Mouse (Mus musculus) limb, embryonic 13.5 days (tissue): Measurements from ENCODE around the gene Olig1. TPM values are rescaled to one million over a fixed set of nuclear protein-coding genes. Genes with fewer than 3 reads are reported as not detected.
"Not testable (repeated sequence)": the region's sequence is repeated elsewhere in the genome, so short reads cannot be mapped to it uniquely, and the experiment has no call there.

ENCODE experiments used
- ATAC-seq: fragments of 200-750 bp; cut with Nextera tagmentation; 2 replicates; pipeline ENCODE4 v1.8.0; 2017; ENCODE audit warnings: low read depth, moderate number of reproducible peaks, moderate TSS enrichment; ENCODE audit not compliant: low FRiP score
- H3K27ac ChIP-seq: fragments of 300-500 bp; sonication (generic); 2 replicates; pipeline ENCODE4 v1.5.1; 2015; ENCODE audit warnings: inconsistent platforms, mild to moderate bottlenecking, moderate library complexity
- H3K27me3 ChIP-seq: fragments of 300-500 bp; sonication (generic); 2 replicates; pipeline ENCODE4 v1.6.1; 2015; ENCODE audit warnings: mild to moderate bottlenecking, inconsistent platforms
- H3K36me3 ChIP-seq: fragments of 300-500 bp; sonication (generic); 2 replicates; pipeline ENCODE4 v1.6.1; 2015; ENCODE audit warnings: inconsistent platforms, mild to moderate bottlenecking, moderate library complexity
- H3K4me1 ChIP-seq: fragments of 300-500 bp; sonication (generic); 2 replicates; pipeline ENCODE4 v1.6.1; 2015; ENCODE audit warnings: inconsistent platforms
- H3K4me2 ChIP-seq: fragments of 300-500 bp; sonication (generic); replicated peaks from 2 replicates; pipeline ENCODE4 v1.6.1; 2015; ENCODE audit warnings: inconsistent platforms, mild to moderate bottlenecking, moderate library complexity
- H3K4me3 ChIP-seq: fragments of 300-500 bp; sonication (generic); 2 replicates; pipeline ENCODE4 v1.5.1; 2015; ENCODE audit warnings: moderate library complexity, mild to moderate bottlenecking, inconsistent platforms
- H3K9ac ChIP-seq: fragments of 300-500 bp; sonication (generic); 2 replicates; pipeline ENCODE4 v1.6.1; 2015; ENCODE audit warnings: mild to moderate bottlenecking, inconsistent platforms
- H3K9me3 ChIP-seq: fragments of 300-500 bp; sonication (generic); 2 replicates; pipeline ENCODE4 v1.6.1; 2016; ENCODE audit warnings: inconsistent platforms
- WGBS: fragments of 180-500 bp; shearing (Covaris S2); methylation state at CpG from one replicate; pipeline ENCODE4 v1.1.7; 2015; 5-methylcytosine and 5-hydroxymethylcytosine counted together
- polyA plus RNA-seq: library from polyadenylated mRNA; unstranded; fragments of >200 nt; fragmentation: Nextera tagmentation; extraction: Ambion mirVana; gene quantifications from 2 replicates; pipeline ENCODE4 v1.2.1, GENCODE M21; 2015

Gene Olig1
- polyA plus RNA-seq, 1 experiment from 2014 or later, result 0.09 TPM

- Histone ChIP-seq H3K4me1 (peaks cover 33% of the 10 kb centered on the region), H3K27me3 (peaks cover 100% of the 10 kb centered on the region), H3K36me3 (no peaks in the 10 kb centered on the region), H3K27ac (no peak overlapping the region), H3K9ac (no peak overlapping the region), H3K9me3 (no peaks in the 10 kb centered on the region), H3K4me2 (no peak overlapping the region), H3K4me3 (no peak overlapping the region)
- ATAC-seq, result no peak
- WGBS, result under 1% methylated on average over 30 of the region's 30 CpGs
These were observed 41.1 kb upstream of the Olig1 start for GRCm38 (mm10) chr16:91228238-91229071.

- no peak overlapping the region for H3K9ac ChIP-seq
- H3K9me3 ChIP-seq, result no peaks in the 10 kb centered on the region
- H3K27me3 ChIP-seq, result peaks cover 100% of the 10 kb centered on the region
- H3K4me1 ChIP-seq, result peaks cover 33% of the 10 kb centered on the region
- no peak overlapping the region for H3K4me2 ChIP-seq
- 2% methylated on average over 10 of the region's 10 CpGs for WGBS
- H3K27ac ChIP-seq, result no peak overlapping the region
- no peak for ATAC-seq
- H3K36me3 ChIP-seq, result no peaks in the 10 kb centered on the region
- H3K4me3 ChIP-seq, result no peak overlapping the region
These were observed 40.6 kb upstream of the Olig1 start for GRCm38 (mm10) chr16:91229072-91229348.

- no peak for ATAC-seq
- no peak overlapping the region for H3K9ac ChIP-seq
- H3K9me3 ChIP-seq, result no peaks in the 10 kb centered on the region
- no peak overlapping the region for H3K4me3 ChIP-seq
- no peaks in the 10 kb centered on the region for H3K36me3 ChIP-seq
- peaks cover 33% of the 10 kb centered on the region for H3K4me1 ChIP-seq
- H3K4me2 ChIP-seq, result no peak overlapping the region
- peaks cover 100% of the 10 kb centered on the region for H3K27me3 ChIP-seq
- 17% methylated on average over 8 of the region's 8 CpGs for WGBS
- no peak overlapping the region for H3K27ac ChIP-seq
These were observed 39.9 kb upstream of the Olig1 start for GRCm38 (mm10) chr16:91229643-91230042.

- peak overlapping the region; percentile 23; the same call in 1 of the 2 replicates for H3K4me2 ChIP-seq
- H3K9ac ChIP-seq, result no peak overlapping the region
- H3K36me3 ChIP-seq, result no peaks in the 10 kb centered on the region
- no peaks in the 10 kb centered on the region for H3K9me3 ChIP-seq
- WGBS, result 3% methylated on average over 26 of the region's 26 CpGs
- H3K4me1 ChIP-seq, result peaks cover 16% of the 10 kb centered on the region
- no peak for ATAC-seq
- peaks cover 100% of the 10 kb centered on the region for H3K27me3 ChIP-seq
- H3K27ac ChIP-seq, result no peak overlapping the region
- peak overlapping the region; percentile 7; the same call in 1 of the 2 replicates for H3K4me3 ChIP-seq
These were observed 37.6 kb upstream of the Olig1 start for GRCm38 (mm10) chr16:91231781-91232469.

GRCm38 (mm10) chr16:91232470-91233240 is 36.9 kb upstream of the Olig1 start:
- Histone ChIP-seq H3K4me3 (peak overlapping the region; percentile 7; the same call in 1 of the 2 replicates), H3K4me1 (peaks cover 12% of the 10 kb centered on the region), H3K9me3 (no peaks in the 10 kb centered on the region), H3K27ac (no peak overlapping the region), H3K36me3 (no peaks in the 10 kb centered on the region), H3K4me2 (peak overlapping the region; percentile 23; the same call in 1 of the 2 replicates), H3K27me3 (peaks cover 100% of the 10 kb centered on the region), H3K9ac (no peak overlapping the region; the same call in 1 of the 2 replicates)
- 2% methylated on average over 25 of the region's 25 CpGs for WGBS
- ATAC-seq, result no peak

- H3K9ac ChIP-seq, result no peak overlapping the region; the same call in 1 of the 2 replicates
- H3K4me3 ChIP-seq, result no peak overlapping the region
- peaks cover 12% of the 10 kb centered on the region for H3K4me1 ChIP-seq
- ATAC-seq, result no peak
- H3K36me3 ChIP-seq, result no peaks in the 10 kb centered on the region
- WGBS, result 14% methylated on average over 11 of the region's 11 CpGs
- no peak overlapping the region for H3K27ac ChIP-seq
- no peak overlapping the region for H3K4me2 ChIP-seq
- peaks cover 100% of the 10 kb centered on the region for H3K27me3 ChIP-seq
- no peaks in the 10 kb centered on the region for H3K9me3 ChIP-seq
These were observed 36.2 kb upstream of the Olig1 start for GRCm38 (mm10) chr16:91233241-91233944.

GRCm38 (mm10) chr16:91239024-91239423 is 30.5 kb upstream of the Olig1 start:
- Histone ChIP-seq H3K27ac (no peak overlapping the region), H3K36me3 (no peaks in the 10 kb centered on the region), H3K4me2 (no peak overlapping the region), H3K9me3 (no peaks in the 10 kb centered on the region), H3K9ac (no peak overlapping the region), H3K4me3 (no peak overlapping the region), H3K4me1 (no peaks in the 10 kb centered on the region), H3K27me3 (peaks cover 92% of the 10 kb centered on the region)
- 56% methylated on average over 4 of the region's 4 CpGs for WGBS
- ATAC-seq, result no peak

- H3K27me3 ChIP-seq, result peaks cover 61% of the 10 kb centered on the region
- no peak for ATAC-seq
These were observed 23.3 kb upstream of the Olig1 start for GRCm38 (mm10) chr16:91246292-91246691.

GRCm38 (mm10) chr16:91255419-91256164 is 14.0 kb upstream of the Olig1 start:
- 5% methylated on average over 19 of the region's 28 CpGs for WGBS
- not testable (repeated sequence) for H3K27ac ChIP-seq, H3K9ac ChIP-seq, H3K9me3 ChIP-seq, H3K4me2 ChIP-seq, H3K4me3 ChIP-seq, H3K4me1 ChIP-seq, ATAC-seq, H3K36me3 ChIP-seq
- peaks cover 50% of the 10 kb centered on the region for H3K27me3 ChIP-seq

More at GRCm38 (mm10) chr16:91246292-91246691, 23.3 kb upstream of the Olig1 start:
- Histone ChIP-seq H3K4me3 (no peak overlapping the region), H3K36me3 (no peaks in the 10 kb centered on the region), H3K4me2 (no peak overlapping the region), H3K27ac (no peak overlapping the region), H3K4me1 (no peaks in the 10 kb centered on the region), H3K9ac (no peak overlapping the region), H3K9me3 (no peaks in the 10 kb centered on the region)
- WGBS, result 56% methylated on average over 9 of the region's 9 CpGs

- Histone ChIP-seq H3K4me3 (no peak overlapping the region), H3K36me3 (no peaks in the 10 kb centered on the region), H3K4me1 (peaks cover 4% of the 10 kb centered on the region; the same call in 1 of the 2 replicates), H3K27me3 (peaks cover 81% of the 10 kb centered on the region), H3K9ac (no peak overlapping the region), H3K27ac (no peak overlapping the region), H3K9me3 (no peaks in the 10 kb centered on the region), H3K4me2 (no peak overlapping the region)
- no peak for ATAC-seq
- WGBS, result 50% methylated on average over 3 of the region's 3 CpGs
These were observed 10.6 kb upstream of the Olig1 start for GRCm38 (mm10) chr16:91258956-91259355.

GRCm38 (mm10) chr16:91260861-91261260 is 8.7 kb upstream of the Olig1 start:
- peaks cover 4% of the 10 kb centered on the region; the same call in 1 of the 2 replicates for H3K4me1 ChIP-seq
- H3K4me3 ChIP-seq, result no peak overlapping the region
- no peak overlapping the region for H3K27ac ChIP-seq
- peaks cover 97% of the 10 kb centered on the region for H3K27me3 ChIP-seq
- H3K4me2 ChIP-seq, result no peak overlapping the region
- H3K36me3 ChIP-seq, result no peaks in the 10 kb centered on the region
- H3K9ac ChIP-seq, result no peak overlapping the region
- H3K9me3 ChIP-seq, result no peaks in the 10 kb centered on the region
- WGBS, result 87% methylated on average over 3 of the region's 3 CpGs
- ATAC-seq, result no peak
